Mouse (Mus musculus) T-cell, adult 2 months (primary cell): ENCODE data around the gene Jph3.

ENCODE experiments used
- DNase-seq: peaks from one replicate; pipeline ENCODE4 v3.0.0; 2022; ENCODE audit warnings: low spot score

Jph3 gene

GRCm38 (mm10) chr8:121832503-121832902 is 103.1 kb downstream of the Jph3 start:
- peak; percentile 82 for DNase-seq

GRCm38 (mm10) chr8:121841242-121841641 is 111.8 kb downstream of the Jph3 start:
- peak; percentile 61 for DNase-seq

- no peak for DNase-seq
These were observed 112.9 kb downstream of the Jph3 start for GRCm38 (mm10) chr8:121842064-121842955.

GRCm38 (mm10) chr8:121843184-121843733 is 113.8 kb downstream of the Jph3 start:
- DNase-seq: no peak
